Mouse (Mus musculus) lung, embryonic 16.5 days (tissue): Measurements from ENCODE around the gene Fnip2. TPM values are rescaled to one million over a fixed set of nuclear protein-coding genes. Genes with fewer than 3 reads are reported as not detected.
A peak's percentile ranks its signal among the peaks of the same experiment; 100 is the strongest.

Source experiments
- ATAC-seq: fragments of 200-750 bp; cut with Nextera tagmentation; 2 replicates; pipeline ENCODE4 v1.8.0; 2017; ENCODE audit warnings: low read depth, mild to moderate bottlenecking, moderate library complexity
- H3K27ac ChIP-seq: fragments of 300-500 bp; sonication (generic); 2 replicates; pipeline ENCODE4 v1.5.1; 2014; ENCODE audit warnings: mild to moderate bottlenecking, control low read depth, low read length
- H3K27me3 ChIP-seq: fragments of 300-500 bp; sonication (generic); 2 replicates; pipeline ENCODE4 v1.6.1; 2014; ENCODE audit warnings: low read depth, low read length, mixed read lengths; ENCODE audit not compliant: control insufficient read depth, insufficient read depth
- H3K36me3 ChIP-seq: fragments of 300-500 bp; sonication (generic); 2 replicates; pipeline ENCODE4 v1.6.1; 2014; ENCODE audit warnings: low read length; ENCODE audit not compliant: control insufficient read depth, insufficient read depth
- H3K4me1 ChIP-seq: fragments of 300-500 bp; sonication (generic); replicated peaks from 2 replicates; pipeline ENCODE4 v1.6.1; 2014; ENCODE audit warnings: low read length, mixed read lengths; ENCODE audit not compliant: control insufficient read depth, insufficient read depth
- H3K4me2 ChIP-seq: fragments of 300-500 bp; sonication (generic); 2 replicates; pipeline ENCODE4 v1.6.1; 2014; ENCODE audit warnings: low read depth, low read length, control low read depth
- H3K4me3 ChIP-seq: fragments of 300-500 bp; sonication (generic); 2 replicates; pipeline ENCODE4 v1.5.1; 2014; ENCODE audit warnings: mild to moderate bottlenecking, low read length, control low read depth
- H3K9ac ChIP-seq: fragments of 300-500 bp; sonication (generic); 2 replicates; pipeline ENCODE4 v1.6.1; 2014; ENCODE audit warnings: low read length, control low read depth
- H3K9me3 ChIP-seq: fragments of 300-500 bp; sonication (generic); 2 replicates; pipeline ENCODE4 v1.6.1; 2016; ENCODE audit warnings: low read length; ENCODE audit not compliant: control insufficient read depth
- WGBS: fragments of 180-500 bp; shearing (Covaris S2); extraction: QIAGEN DNeasy Blood & Tissue Kit; methylation state at CpG from one replicate; pipeline ENCODE4 v1.1.7; 2014; 5-methylcytosine and 5-hydroxymethylcytosine counted together
- polyA plus RNA-seq: library from polyadenylated mRNA; unstranded; fragments of >200 nt; fragmentation: Nextera tagmentation; extraction: Ambion mirVana; gene quantifications from 2 replicates; pipeline ENCODE4 v1.2.1, GENCODE M21; 2015

Fnip2 gene
- polyA plus RNA-seq, 1 experiment from 2014 or later: 3.2 TPM

DNA sequence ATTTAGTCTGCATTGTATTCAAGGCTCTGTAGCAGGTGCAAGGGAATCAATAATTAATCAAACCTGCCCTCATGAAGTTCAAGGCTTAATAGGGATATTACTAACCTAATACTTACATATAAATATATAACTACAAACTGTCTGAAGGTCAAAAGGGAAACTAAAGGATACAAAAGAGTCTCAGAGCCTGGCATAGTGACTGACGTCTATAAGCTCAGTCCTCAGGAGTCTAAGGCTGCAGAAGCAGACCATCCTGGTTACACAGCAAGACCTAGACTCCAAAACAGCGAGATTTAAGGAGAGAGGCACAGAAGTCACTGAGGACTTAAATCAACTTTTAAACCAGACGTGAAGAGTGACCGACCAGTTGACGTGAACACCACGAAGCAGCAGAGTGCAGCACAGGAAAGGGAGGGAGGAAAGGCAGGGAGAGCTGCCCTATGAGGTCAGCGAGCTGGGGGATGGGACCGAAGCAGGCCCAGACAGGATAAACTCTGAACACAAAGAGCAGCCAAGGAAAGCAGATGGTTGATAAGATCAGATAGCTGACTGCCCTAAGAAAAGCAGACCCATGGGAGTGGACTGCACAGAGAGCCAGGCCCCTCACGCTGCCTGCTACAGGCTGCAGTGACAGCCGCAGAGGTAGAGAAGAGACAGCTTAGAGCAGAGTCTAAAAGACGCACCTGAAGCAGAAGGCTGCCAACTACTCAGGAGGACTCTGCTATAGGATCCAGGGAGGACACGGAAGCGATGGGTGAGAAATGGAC is 48.7 kb downstream of the Fnip2 start:
- no peaks in the 10 kb centered on the region for H3K36me3 ChIP-seq
- H3K9me3 ChIP-seq: no peaks in the 10 kb centered on the region
- peaks cover 26% of the 10 kb centered on the region for H3K4me1 ChIP-seq

GRCm38 (mm10) chr3:79517884-79518591 is 49.6 kb downstream of the Fnip2 start:
- no peaks in the 10 kb centered on the region for H3K36me3 ChIP-seq
- 66% methylated on average over 17 of the region's 17 CpGs for WGBS
- no peaks in the 10 kb centered on the region for H3K27me3 ChIP-seq
- no peak overlapping the region for H3K4me2 ChIP-seq
- no peak overlapping the region for H3K27ac ChIP-seq
- no peak overlapping the region for H3K9ac ChIP-seq
- no peak overlapping the region for H3K4me3 ChIP-seq
- H3K4me1 ChIP-seq: peaks cover 20% of the 10 kb centered on the region
- no peaks in the 10 kb centered on the region for H3K9me3 ChIP-seq
- no peak for ATAC-seq

More for the DNA sequence above, 48.7 kb downstream of the Fnip2 start:
- H3K9ac ChIP-seq: peak overlapping the region; percentile 31
- H3K4me3 ChIP-seq: no peak overlapping the region
- peak overlapping the region; percentile 67 for H3K27ac ChIP-seq
- H3K4me2 ChIP-seq: peak overlapping the region; percentile 16
- H3K27me3 ChIP-seq: no peaks in the 10 kb centered on the region
- ATAC-seq: peak; percentile 71
- WGBS: 23% methylated on average over 13 of the region's 13 CpGs

- no peak for ATAC-seq
- H3K4me3 ChIP-seq: no peak overlapping the region
- no peaks in the 10 kb centered on the region for H3K27me3 ChIP-seq
- no peak overlapping the region for H3K27ac ChIP-seq
- WGBS: 83% methylated on average over 4 of the region's 4 CpGs
- H3K9ac ChIP-seq: no peak overlapping the region
- H3K4me2 ChIP-seq: no peak overlapping the region
- H3K36me3 ChIP-seq: no peaks in the 10 kb centered on the region
- H3K4me1 ChIP-seq: peaks cover 16% of the 10 kb centered on the region
- H3K9me3 ChIP-seq: no peaks in the 10 kb centered on the region
Observed at GRCm38 (mm10) chr3:79516958-79517357, 50.6 kb downstream of the Fnip2 start.

DNA sequence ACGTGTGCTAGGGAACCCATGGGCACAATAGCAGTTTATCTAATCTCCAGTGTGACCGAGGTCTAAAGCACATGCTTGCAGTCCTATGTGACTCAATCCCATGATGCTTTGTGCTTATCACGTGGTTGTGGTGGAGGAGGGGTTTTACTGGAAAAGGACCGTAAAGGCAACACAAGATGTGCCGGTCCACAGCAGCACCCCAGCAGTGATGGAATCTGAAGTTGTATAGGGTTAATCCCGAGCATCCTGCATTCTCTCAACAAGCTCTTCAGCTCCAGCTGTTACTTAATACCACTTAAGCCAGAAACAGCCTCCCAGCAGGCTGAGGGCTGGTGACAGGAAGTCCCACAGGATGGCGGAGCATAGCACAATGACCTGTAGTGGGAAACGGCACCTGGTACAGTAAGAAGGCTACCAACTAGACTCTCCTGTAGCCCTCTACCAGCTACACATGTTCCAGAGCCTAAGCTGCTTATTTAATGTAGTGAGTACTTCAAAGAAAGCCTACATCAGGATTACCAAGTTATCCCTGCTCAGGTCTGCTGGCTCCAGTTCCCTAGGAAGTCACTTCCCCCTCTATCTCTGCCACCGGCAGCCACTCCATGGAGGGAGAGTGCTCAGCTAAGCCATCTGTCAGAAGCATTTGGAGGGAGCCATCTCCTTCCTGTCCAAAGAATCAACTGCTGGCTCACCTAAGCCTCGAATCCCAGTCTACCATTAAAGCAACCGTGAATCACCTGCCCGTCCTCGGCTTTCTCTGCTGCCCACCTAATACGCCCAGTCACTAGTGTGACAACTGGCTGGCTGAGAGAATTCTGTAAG is 51.3 kb downstream of the Fnip2 start:
- Histone ChIP-seq H3K36me3 (no peaks in the 10 kb centered on the region), H3K9me3 (no peaks in the 10 kb centered on the region), H3K27me3 (no peaks in the 10 kb centered on the region), H3K4me2 (no peak overlapping the region), H3K9ac (no peak overlapping the region), H3K27ac (no peak overlapping the region), H3K4me3 (no peak overlapping the region), H3K4me1 (peaks cover 16% of the 10 kb centered on the region)
- WGBS: 72% methylated on average over 14 of the region's 14 CpGs
- ATAC-seq: no peak

DNA sequence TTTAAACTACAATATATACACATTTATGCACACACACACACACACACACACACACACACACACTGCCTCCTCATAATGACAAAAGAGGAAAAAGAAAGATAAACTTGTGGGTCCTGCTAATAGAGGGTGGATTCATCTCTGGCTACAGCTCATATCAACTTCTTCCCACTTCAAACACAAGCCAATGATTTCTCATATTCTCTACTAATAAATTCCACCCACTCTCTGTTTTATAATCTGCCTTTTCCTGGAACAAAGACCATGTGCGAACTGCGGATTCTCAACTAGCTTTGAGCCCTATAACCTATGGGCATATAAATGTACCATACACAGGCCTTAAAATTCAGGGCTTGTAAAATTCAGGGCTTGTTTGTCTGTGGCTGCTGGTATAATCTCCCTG is 53.3 kb downstream of the Fnip2 start:
- ATAC-seq: no peak
- no peak overlapping the region for H3K9ac ChIP-seq

GRCm38 (mm10) chr3:79501166-79501728 is 66.3 kb downstream of the Fnip2 start:
- Histone ChIP-seq H3K9ac (no peak overlapping the region), H3K9me3 (no peaks in the 10 kb centered on the region), H3K27ac (no peak overlapping the region), H3K27me3 (no peaks in the 10 kb centered on the region), H3K36me3 (peaks cover 5% of the 10 kb centered on the region; the same call in 1 of the 2 replicates), H3K4me3 (no peak overlapping the region), H3K4me1 (no peaks in the 10 kb centered on the region), H3K4me2 (no peak overlapping the region)
- ATAC-seq: no peak
- 88% methylated on average over 2 of the region's 2 CpGs for WGBS

More for the DNA sequence above, 53.3 kb downstream of the Fnip2 start:
- H3K9me3 ChIP-seq: no peaks in the 10 kb centered on the region
- no peaks in the 10 kb centered on the region for H3K27me3 ChIP-seq
- 93% methylated on average over 2 of the region's 2 CpGs for WGBS
- peaks cover 7% of the 10 kb centered on the region for H3K4me1 ChIP-seq
- H3K27ac ChIP-seq: no peak overlapping the region
- no peaks in the 10 kb centered on the region for H3K36me3 ChIP-seq
- no peak overlapping the region for H3K4me3 ChIP-seq
- no peak overlapping the region for H3K4me2 ChIP-seq

GRCm38 (mm10) chr3:79500279-79500678 is 67.3 kb downstream of the Fnip2 start:
- Histone ChIP-seq H3K9me3 (no peaks in the 10 kb centered on the region), H3K27me3 (no peaks in the 10 kb centered on the region), H3K27ac (no peak overlapping the region), H3K9ac (no peak overlapping the region), H3K4me2 (no peak overlapping the region), H3K4me3 (no peak overlapping the region), H3K4me1 (no peaks in the 10 kb centered on the region), H3K36me3 (peaks cover 5% of the 10 kb centered on the region; the same call in 1 of the 2 replicates)
- WGBS: 71% methylated on average over 10 of the region's 10 CpGs
- no peak for ATAC-seq

GRCm38 (mm10) chr3:79496668-79497067 is 70.9 kb downstream of the Fnip2 start:
- no peak overlapping the region for H3K4me3 ChIP-seq
- no peak overlapping the region for H3K27ac ChIP-seq
- H3K36me3 ChIP-seq: peaks cover 10% of the 10 kb centered on the region
- H3K4me2 ChIP-seq: no peak overlapping the region
- ATAC-seq: peak; percentile 41; the same call in 1 of the 2 replicates
- WGBS: 68% methylated on average over 6 of the region's 6 CpGs
- H3K27me3 ChIP-seq: no peaks in the 10 kb centered on the region
- 0 out of 2 replicates have a peak, but pooled peaks cover 3% of the 10 kb centered on the region for H3K4me1 ChIP-seq
- H3K9me3 ChIP-seq: no peaks in the 10 kb centered on the region
- no peak overlapping the region for H3K9ac ChIP-seq
